Mouse (Mus musculus): Measurements from ENCODE around the gene Dpy19l2. TPM values are rescaled to one million over a fixed set of nuclear protein-coding genes. Genes with fewer than 3 reads are reported as not detected.

Gene Dpy19l2
- polyA plus RNA-seq, 1 experiment, result not detected

- Histone ChIP-seq H3K9me3 (replicated peaks; ENCODE audit: control insufficient read depth, insufficient read depth, low read length, poor library complexity, severe bottlenecking) (no peaks in the 10 kb centered on the region), H3K4me1 (ENCODE audit: control insufficient read depth, insufficient read depth, low read length) (no peaks in the 10 kb centered on the region), H3K9ac (ENCODE audit: low read depth, poor library complexity, severe bottlenecking) (no peak overlapping the region), H3K4me3 (ENCODE audit: low read depth, low read length) (no peak overlapping the region), H3K36me3 (ENCODE audit: control insufficient read depth, insufficient read depth, low read length, poor library complexity, severe bottlenecking) (no peaks in the 10 kb centered on the region), H3K27ac (ENCODE audit: insufficient read depth, low read length) (no peak overlapping the region), H3K27me3 (ENCODE audit: control insufficient read depth, insufficient read depth, low read length, poor library complexity, severe bottlenecking) (no peaks in the 10 kb centered on the region)
- TF ChIP-seq POLR2A (IDR thresholded peaks at IDR 0.05; ENCODE audit: insufficient read depth, low read length) (no peak), EP300 (IDR thresholded peaks at IDR 0.05; ENCODE audit: insufficient read depth, low read depth, low read length) (no peak), CTCF (IDR thresholded peaks at IDR 0.05; ENCODE audit: low read depth, low read length) (no peak)
These were observed 157.9 kb downstream of the Dpy19l2 start for GRCm38 (mm10) chr9:24538159-24538558.

- Histone ChIP-seq H3K27me3 (ENCODE audit: control insufficient read depth, insufficient read depth, low read length, poor library complexity, severe bottlenecking) (no peaks in the 10 kb centered on the region), H3K9ac (ENCODE audit: low read depth, poor library complexity, severe bottlenecking) (no peak overlapping the region), H3K4me1 (ENCODE audit: control insufficient read depth, insufficient read depth, low read length) (no peaks in the 10 kb centered on the region), H3K27ac (ENCODE audit: insufficient read depth, low read length) (no peak overlapping the region), H3K9me3 (replicated peaks; ENCODE audit: control insufficient read depth, insufficient read depth, low read length, poor library complexity, severe bottlenecking) (no peaks in the 10 kb centered on the region), H3K36me3 (ENCODE audit: control insufficient read depth, insufficient read depth, low read length, poor library complexity, severe bottlenecking) (no peaks in the 10 kb centered on the region), H3K4me3 (ENCODE audit: low read depth, low read length) (no peak overlapping the region)
- TF ChIP-seq POLR2A (IDR thresholded peaks at IDR 0.05; ENCODE audit: insufficient read depth, low read length) (no peak), CTCF (IDR thresholded peaks at IDR 0.05; ENCODE audit: low read depth, low read length) (peak; percentile 72), EP300 (IDR thresholded peaks at IDR 0.05; ENCODE audit: insufficient read depth, low read depth, low read length) (no peak)
These were observed 179.4 kb downstream of the Dpy19l2 start for GRCm38 (mm10) chr9:24516575-24517139.

GRCm38 (mm10) chr9:24514078-24514469, 182.0 kb downstream of the Dpy19l2 start:
- Histone ChIP-seq H3K4me3 (ENCODE audit: low read depth, low read length) (no peak overlapping the region), H3K27ac (ENCODE audit: insufficient read depth, low read length) (no peak overlapping the region), H3K27me3 (ENCODE audit: control insufficient read depth, insufficient read depth, low read length, poor library complexity, severe bottlenecking) (no peaks in the 10 kb centered on the region), H3K36me3 (ENCODE audit: control insufficient read depth, insufficient read depth, low read length, poor library complexity, severe bottlenecking) (no peaks in the 10 kb centered on the region), H3K9me3 (replicated peaks; ENCODE audit: control insufficient read depth, insufficient read depth, low read length, poor library complexity, severe bottlenecking) (no peaks in the 10 kb centered on the region), H3K4me1 (ENCODE audit: control insufficient read depth, insufficient read depth, low read length) (no peaks in the 10 kb centered on the region), H3K9ac (ENCODE audit: low read depth, poor library complexity, severe bottlenecking) (no peak overlapping the region)
- TF ChIP-seq CTCF (IDR thresholded peaks at IDR 0.05; ENCODE audit: low read depth, low read length), result no peak
- TF ChIP-seq POLR2A (IDR thresholded peaks at IDR 0.05; ENCODE audit: insufficient read depth, low read length), result no peak

DNA sequence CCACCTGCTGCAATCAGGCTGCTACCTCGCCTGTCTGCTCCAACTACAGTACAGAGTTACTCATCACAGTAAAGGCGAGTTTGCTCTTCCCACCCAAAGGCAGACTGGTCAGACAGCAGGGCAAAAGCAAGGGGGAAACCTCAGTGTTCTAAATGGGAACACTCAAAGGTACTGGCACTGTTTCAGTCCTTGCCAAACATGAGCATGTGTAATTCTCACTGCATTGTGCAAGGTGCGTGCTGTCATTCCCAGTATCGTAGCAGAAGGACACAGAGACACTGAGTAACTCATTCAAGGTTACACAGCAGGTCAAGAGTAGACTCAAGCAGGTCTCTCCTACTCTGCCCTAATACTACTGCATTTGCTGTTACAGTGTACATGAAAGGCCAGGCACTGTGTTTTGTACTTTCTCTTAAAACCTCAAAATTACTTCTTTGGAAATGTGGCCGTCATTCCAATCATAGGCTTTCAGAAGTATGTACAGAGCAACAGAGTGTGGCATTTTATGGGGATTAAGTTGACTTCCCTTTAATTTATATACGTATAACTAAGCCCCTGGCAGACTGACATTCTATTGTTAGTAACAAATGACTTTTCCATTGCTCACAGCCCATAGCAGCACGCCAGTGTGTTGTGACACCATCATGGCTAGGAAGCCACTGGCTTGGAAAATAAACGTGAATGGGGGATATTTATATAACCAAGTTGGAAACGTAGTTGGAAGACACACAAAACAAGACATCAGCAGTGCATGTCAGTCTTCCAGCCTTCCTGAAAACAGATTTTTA, 182.6 kb downstream of the Dpy19l2 start:
- H3K9me3 ChIP-seq (replicated peaks; ENCODE audit: control insufficient read depth, insufficient read depth, low read length, poor library complexity, severe bottlenecking), result no peaks in the 10 kb centered on the region

DNA sequence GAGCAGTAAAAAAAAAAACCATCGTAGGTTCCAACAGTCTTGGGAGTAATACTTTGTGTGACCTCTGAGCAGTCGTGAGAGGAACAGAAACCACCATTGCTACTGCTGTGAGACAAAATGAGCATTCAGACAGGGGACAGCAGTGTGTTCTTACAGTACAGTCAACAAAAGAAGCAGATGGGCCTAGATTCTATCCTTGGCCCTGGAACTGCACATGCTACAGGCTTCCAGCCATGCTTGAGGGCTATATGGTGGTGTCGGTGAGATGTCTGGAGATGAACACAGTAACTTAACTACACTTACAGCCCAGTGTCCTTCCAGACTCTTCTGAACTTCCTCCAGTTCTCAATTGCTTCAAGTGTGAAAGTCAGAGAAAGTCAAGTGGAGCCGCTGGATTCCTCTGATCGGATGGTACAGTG, 184.0 kb downstream of the Dpy19l2 start:
- H3K27ac ChIP-seq (ENCODE audit: insufficient read depth, low read length), result no peak overlapping the region
- no peaks in the 10 kb centered on the region for H3K27me3 ChIP-seq (ENCODE audit: control insufficient read depth, insufficient read depth, low read length, poor library complexity, severe bottlenecking)
- H3K9me3 ChIP-seq (replicated peaks; ENCODE audit: control insufficient read depth, insufficient read depth, low read length, poor library complexity, severe bottlenecking), result no peaks in the 10 kb centered on the region
- H3K4me1 ChIP-seq (ENCODE audit: control insufficient read depth, insufficient read depth, low read length), result no peaks in the 10 kb centered on the region
- no peak overlapping the region for H3K9ac ChIP-seq (ENCODE audit: low read depth, poor library complexity, severe bottlenecking)
- TF ChIP-seq EP300 (IDR thresholded peaks at IDR 0.05; ENCODE audit: insufficient read depth, low read depth, low read length), result no peak
- TF ChIP-seq CTCF (IDR thresholded peaks at IDR 0.05; ENCODE audit: low read depth, low read length), result no peak
- TF ChIP-seq POLR2A (IDR thresholded peaks at IDR 0.05; ENCODE audit: insufficient read depth, low read length), result no peak
- H3K36me3 ChIP-seq (ENCODE audit: control insufficient read depth, insufficient read depth, low read length, poor library complexity, severe bottlenecking), result no peaks in the 10 kb centered on the region
- no peak overlapping the region for H3K4me3 ChIP-seq (ENCODE audit: low read depth, low read length)

More for the DNA sequence above, 182.6 kb downstream of the Dpy19l2 start:
- H3K4me3 ChIP-seq (ENCODE audit: low read depth, low read length), result no peak overlapping the region
- TF ChIP-seq EP300 (IDR thresholded peaks at IDR 0.05; ENCODE audit: insufficient read depth, low read depth, low read length), result no peak
- TF ChIP-seq CTCF (IDR thresholded peaks at IDR 0.05; ENCODE audit: low read depth, low read length), result no peak
- TF ChIP-seq POLR2A (IDR thresholded peaks at IDR 0.05; ENCODE audit: insufficient read depth, low read length), result no peak
- H3K9ac ChIP-seq (ENCODE audit: low read depth, poor library complexity, severe bottlenecking), result no peak overlapping the region
- no peaks in the 10 kb centered on the region for H3K4me1 ChIP-seq (ENCODE audit: control insufficient read depth, insufficient read depth, low read length)
- no peak overlapping the region for H3K27ac ChIP-seq (ENCODE audit: insufficient read depth, low read length)
- H3K27me3 ChIP-seq (ENCODE audit: control insufficient read depth, insufficient read depth, low read length, poor library complexity, severe bottlenecking), result no peaks in the 10 kb centered on the region
- no peaks in the 10 kb centered on the region for H3K36me3 ChIP-seq (ENCODE audit: control insufficient read depth, insufficient read depth, low read length, poor library complexity, severe bottlenecking)
